Mouse (Mus musculus) G1E (cell line): ENCODE results near the gene Trex1.

Experiments used
- CTCF ChIP-seq: IDR thresholded peaks from 2 replicates; pipeline ENCODE4 v1.5.1; 2012; ENCODE audit warnings: low read depth, low read length, inconsistent platforms, mixed read lengths
- POLR2AphosphoS5 ChIP-seq: IDR thresholded peaks from 2 replicates; pipeline ENCODE4 v1.6.1; 2012; ENCODE audit warnings: low read depth, low read length, inconsistent platforms; ENCODE audit not compliant: insufficient replicate concordance

- TF ChIP-seq CTCF (no peak), POLR2AphosphoS5 (no peak)
These were observed 42.5 kb upstream of the Trex1 start for GRCm38 (mm10) chr9:109101933-109102445.
